Mouse (Mus musculus): ENCODE results near the gene Gli2. TPM values are rescaled to one million over a fixed set of nuclear protein-coding genes. Genes with fewer than 3 reads are reported as not detected.

Gene Gli2
- total RNA-seq, 2 experiments from 2014 or later: not detected

- ATAC-seq (replicated peaks; ENCODE audit: poor library complexity): peak; percentile 64
Observed at GRCm38 (mm10) chr1:118815015-118815414, 238.4 kb downstream of the Gli2 start.

- ATAC-seq (replicated peaks; ENCODE audit: poor library complexity): no peak
Observed at GRCm38 (mm10) chr1:118810336-118810735, 243.1 kb downstream of the Gli2 start.

DNA sequence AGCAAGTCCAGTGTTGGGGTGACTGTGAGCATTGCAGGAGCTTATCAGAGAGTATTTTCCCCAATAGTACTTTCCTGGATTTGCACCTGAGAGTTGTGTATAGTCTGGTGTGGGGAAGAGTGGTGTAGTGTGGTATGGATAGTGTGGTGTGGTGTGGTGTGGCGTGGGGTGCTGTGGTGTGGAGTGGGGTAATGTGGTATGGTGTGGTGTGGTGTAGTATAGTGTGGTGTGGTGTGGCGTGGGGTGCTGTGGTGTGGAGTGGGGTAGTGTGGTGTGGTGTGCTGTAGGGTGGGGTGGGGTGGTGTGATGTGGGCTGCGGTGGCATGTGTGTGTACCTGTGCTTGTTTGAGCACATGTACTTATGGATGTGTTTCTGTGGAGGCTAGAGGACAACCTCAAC lies 246.7 kb downstream of the Gli2 start:
- ATAC-seq (replicated peaks; ENCODE audit: poor library complexity): no peak

- no peak for ATAC-seq (replicated peaks; ENCODE audit: poor library complexity)
Observed at GRCm38 (mm10) chr1:118802166-118802565, 251.3 kb downstream of the Gli2 start.

- ATAC-seq (replicated peaks; ENCODE audit: poor library complexity): no peak
Observed at GRCm38 (mm10) chr1:118799322-118800116, 253.9 kb downstream of the Gli2 start.

- ATAC-seq (replicated peaks; ENCODE audit: poor library complexity): no peak
Observed at GRCm38 (mm10) chr1:118795415-118796167, 257.8 kb downstream of the Gli2 start.

GRCm38 (mm10) chr1:118789871-118790270 lies 263.5 kb downstream of the Gli2 start:
- no peak for ATAC-seq (replicated peaks; ENCODE audit: poor library complexity)

DNA sequence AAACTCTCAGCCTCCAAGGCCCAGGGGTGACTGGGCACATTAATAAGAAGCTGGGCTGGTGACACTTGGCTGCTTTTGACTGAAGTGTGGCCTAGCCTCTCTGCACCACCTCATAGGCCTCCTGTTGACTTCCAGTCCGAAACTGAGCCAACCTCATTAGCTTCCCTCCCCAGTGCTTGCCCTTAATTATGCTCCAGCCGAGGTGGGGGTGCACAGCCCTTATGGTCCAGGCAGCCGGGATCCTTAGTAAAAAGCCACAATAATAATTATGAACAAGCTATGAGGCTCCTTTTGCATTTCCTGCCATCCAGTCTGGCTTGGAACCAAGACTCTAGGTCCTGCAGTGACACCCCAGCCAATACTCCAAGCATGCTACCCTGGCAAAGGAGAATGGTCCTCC lies 264.0 kb downstream of the Gli2 start:
- no peak for ATAC-seq (replicated peaks; ENCODE audit: poor library complexity)

- ATAC-seq (replicated peaks; ENCODE audit: poor library complexity): no peak
Observed at GRCm38 (mm10) chr1:118788813-118789212, 264.6 kb downstream of the Gli2 start.

DNA sequence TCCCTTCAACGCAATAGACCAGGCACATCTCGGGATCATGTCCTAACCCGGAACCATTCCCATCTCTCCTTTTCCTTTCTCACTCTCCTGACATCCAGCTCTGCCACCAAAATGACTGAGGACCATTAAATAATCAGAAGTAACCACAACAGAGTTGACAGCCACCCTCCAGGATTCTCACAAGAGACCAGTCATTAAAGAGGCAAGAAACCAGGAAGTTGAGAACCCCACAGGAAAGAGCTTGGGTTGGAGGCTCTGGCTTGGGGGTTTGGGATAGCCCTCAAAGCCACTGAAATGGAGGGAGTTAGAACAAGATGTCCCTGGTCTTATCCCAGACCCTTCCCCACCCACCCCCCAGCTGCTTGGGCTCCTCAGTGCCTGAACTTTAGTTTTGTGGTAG lies 265.9 kb downstream of the Gli2 start:
- no peak for ATAC-seq (replicated peaks; ENCODE audit: poor library complexity)

Data from megakaryocyte progenitor cell, adult 5-6 weeks (primary cell).